Mouse (Mus musculus): ENCODE measurements around the gene Ptprn2. TPM values are rescaled to one million over a fixed set of nuclear protein-coding genes. Genes with fewer than 3 reads are reported as not detected.

The Ptprn2 gene
- polyA plus RNA-seq, 1 experiment = 0.22 TPM

GRCm38 (mm10) chr12:116551516-116551915 lies 66.0 kb downstream of the Ptprn2 start:
- Histone ChIP-seq H3K27me3 (ENCODE audit: control insufficient read depth, insufficient read depth, insufficient read length) (no peaks in the 10 kb centered on the region), H3K4me2 (ENCODE audit: low read depth) (no peak overlapping the region), H3ac (ENCODE audit: control insufficient read depth, insufficient read length) (no peak overlapping the region), H3K36me3 (ENCODE audit: control insufficient read depth, insufficient read depth) (no peaks in the 10 kb centered on the region), H3K79me2 (ENCODE audit: control insufficient read depth, insufficient read depth) (no peaks in the 10 kb centered on the region), H3K4me3 (no peak overlapping the region)
- TF ChIP-seq MYOG (IDR thresholded peaks at IDR 0.05; ENCODE audit: control insufficient read depth in 1 of 3, insufficient read depth in 1 of 3, insufficient read length in 2 of 3, low read depth in 2 of 3) (no peak), TCF12 (IDR thresholded peaks at IDR 0.05; ENCODE audit: insufficient read depth, poor library complexity, severe bottlenecking) (no peak), CEBPB (IDR thresholded peaks at IDR 0.05; ENCODE audit: insufficient read depth, poor library complexity, severe bottlenecking) (no peak)

GRCm38 (mm10) chr12:116552306-116552705 lies 66.8 kb downstream of the Ptprn2 start:
- H3ac ChIP-seq (ENCODE audit: control insufficient read depth, insufficient read length) = no peak overlapping the region
- H3K4me2 ChIP-seq (ENCODE audit: low read depth) = no peak overlapping the region
- no peaks in the 10 kb centered on the region for H3K79me2 ChIP-seq (ENCODE audit: control insufficient read depth, insufficient read depth)
- H3K36me3 ChIP-seq (ENCODE audit: control insufficient read depth, insufficient read depth) = no peaks in the 10 kb centered on the region
- H3K27me3 ChIP-seq (ENCODE audit: control insufficient read depth, insufficient read depth, insufficient read length) = no peaks in the 10 kb centered on the region
- no peak for TF ChIP-seq REST (IDR thresholded peaks at IDR 0.05; ENCODE audit: insufficient read depth, insufficient read length)
- no peak for TF ChIP-seq E2F4 (IDR thresholded peaks at IDR 0.05; ENCODE audit: insufficient read depth)
- no peak for TF ChIP-seq CEBPB (IDR thresholded peaks at IDR 0.05; ENCODE audit: insufficient read depth, poor library complexity, severe bottlenecking)
- no peak for TF ChIP-seq POLR2A (IDR thresholded peaks at IDR 0.05; ENCODE audit: insufficient read length, low read depth)
- no peak for TF ChIP-seq SRF (IDR thresholded peaks at IDR 0.05; ENCODE audit: control insufficient read depth, insufficient read length, low read depth)
- no peak for TF ChIP-seq MYOD1 (IDR thresholded peaks at IDR 0.05; ENCODE audit: control insufficient read depth in 1 of 3, insufficient read length in 2 of 3, low read depth in 2 of 3)
- no peak for TF ChIP-seq POLR2AphosphoS2 (IDR thresholded peaks at IDR 0.05; ENCODE audit: insufficient read length, low read depth)
- no peak for TF ChIP-seq USF1 (IDR thresholded peaks at IDR 0.05; ENCODE audit: low read depth)
- no peak overlapping the region for H3K4me3 ChIP-seq

- H3K4me3 ChIP-seq = no peak overlapping the region
- H3ac ChIP-seq (ENCODE audit: control insufficient read depth, insufficient read length) = no peak overlapping the region
- TF ChIP-seq TCF3 (IDR thresholded peaks at IDR 0.05; ENCODE audit: insufficient read length, low read depth) (no peak), TCF12 (IDR thresholded peaks at IDR 0.05; ENCODE audit: insufficient read depth, poor library complexity, severe bottlenecking) (no peak), USF1 (IDR thresholded peaks at IDR 0.05; ENCODE audit: low read depth) (no peak), MYOD1 (IDR thresholded peaks at IDR 0.05; ENCODE audit: control insufficient read depth in 1 of 3, insufficient read length in 2 of 3, low read depth in 2 of 3) (no peak), REST (IDR thresholded peaks at IDR 0.05; ENCODE audit: insufficient read depth, insufficient read length) (no peak), POLR2AphosphoS2 (IDR thresholded peaks at IDR 0.05; ENCODE audit: insufficient read length, low read depth) (no peak), CEBPB (IDR thresholded peaks at IDR 0.05; ENCODE audit: insufficient read depth, poor library complexity, severe bottlenecking) (no peak), SRF (IDR thresholded peaks at IDR 0.05; ENCODE audit: control insufficient read depth, insufficient read length, low read depth) (no peak), MYOG (IDR thresholded peaks at IDR 0.05; ENCODE audit: control insufficient read depth in 1 of 3, insufficient read depth in 1 of 3, insufficient read length in 2 of 3, low read depth in 2 of 3) (no peak), E2F4 (IDR thresholded peaks at IDR 0.05; ENCODE audit: insufficient read depth) (no peak), POLR2A (IDR thresholded peaks at IDR 0.05; ENCODE audit: insufficient read length, low read depth) (no peak), MAX (IDR thresholded peaks at IDR 0.05; ENCODE audit: low read depth) (no peak)
- no peaks in the 10 kb centered on the region for H3K79me2 ChIP-seq (ENCODE audit: control insufficient read depth, insufficient read depth)
- no peak overlapping the region for H3K4me2 ChIP-seq (ENCODE audit: low read depth)
- no peaks in the 10 kb centered on the region for H3K27me3 ChIP-seq (ENCODE audit: control insufficient read depth, insufficient read depth, insufficient read length)
- no peaks in the 10 kb centered on the region for H3K36me3 ChIP-seq (ENCODE audit: control insufficient read depth, insufficient read depth)
Measured at GRCm38 (mm10) chr12:116553361-116553760, 67.8 kb downstream of the Ptprn2 start.

GRCm38 (mm10) chr12:116555964-116556363 lies 70.4 kb downstream of the Ptprn2 start:
- H3K27me3 ChIP-seq (ENCODE audit: control insufficient read depth, insufficient read depth, insufficient read length) = no peaks in the 10 kb centered on the region
- no peak overlapping the region for H3ac ChIP-seq (ENCODE audit: control insufficient read depth, insufficient read length)
- no peak for TF ChIP-seq MYOD1 (IDR thresholded peaks at IDR 0.05; ENCODE audit: control insufficient read depth in 1 of 3, insufficient read length in 2 of 3, low read depth in 2 of 3)
- TF ChIP-seq E2F4 (IDR thresholded peaks at IDR 0.05; ENCODE audit: insufficient read depth) = no peak
- no peak for TF ChIP-seq TCF12 (IDR thresholded peaks at IDR 0.05; ENCODE audit: insufficient read depth, poor library complexity, severe bottlenecking)
- TF ChIP-seq SRF (IDR thresholded peaks at IDR 0.05; ENCODE audit: control insufficient read depth, insufficient read length, low read depth) = no peak
- no peak for TF ChIP-seq TCF3 (IDR thresholded peaks at IDR 0.05; ENCODE audit: insufficient read length, low read depth)
- TF ChIP-seq USF1 (IDR thresholded peaks at IDR 0.05; ENCODE audit: low read depth) = no peak
- no peak for TF ChIP-seq POLR2A (IDR thresholded peaks at IDR 0.05; ENCODE audit: insufficient read length, low read depth)
- H3K79me2 ChIP-seq (ENCODE audit: control insufficient read depth, insufficient read depth) = no peaks in the 10 kb centered on the region
- H3K36me3 ChIP-seq (ENCODE audit: control insufficient read depth, insufficient read depth) = no peaks in the 10 kb centered on the region
- H3K4me3 ChIP-seq = no peak overlapping the region
- no peak overlapping the region for H3K4me2 ChIP-seq (ENCODE audit: low read depth)

GRCm38 (mm10) chr12:116564441-116564840 lies 78.9 kb downstream of the Ptprn2 start:
- Histone ChIP-seq H3K36me3 (ENCODE audit: control insufficient read depth, insufficient read depth) (no peaks in the 10 kb centered on the region), H3K4me3 (no peak overlapping the region), H3K4me2 (ENCODE audit: low read depth) (no peak overlapping the region), H3K79me2 (ENCODE audit: control insufficient read depth, insufficient read depth) (no peaks in the 10 kb centered on the region), H3ac (ENCODE audit: control insufficient read depth, insufficient read length) (no peak overlapping the region), H3K27me3 (ENCODE audit: control insufficient read depth, insufficient read depth, insufficient read length) (no peaks in the 10 kb centered on the region)
- TF ChIP-seq MYOD1 (IDR thresholded peaks at IDR 0.05; ENCODE audit: control insufficient read depth in 1 of 3, insufficient read length in 2 of 3, low read depth in 2 of 3) (no peak), CEBPB (IDR thresholded peaks at IDR 0.05; ENCODE audit: insufficient read depth, poor library complexity, severe bottlenecking) (no peak), TCF12 (IDR thresholded peaks at IDR 0.05; ENCODE audit: insufficient read depth, poor library complexity, severe bottlenecking) (no peak), REST (IDR thresholded peaks at IDR 0.05; ENCODE audit: insufficient read depth, insufficient read length) (no peak), MYOG (IDR thresholded peaks at IDR 0.05; ENCODE audit: control insufficient read depth in 1 of 3, insufficient read depth in 1 of 3, insufficient read length in 2 of 3, low read depth in 2 of 3) (no peak)
